Mouse (Mus musculus): ENCODE measurements around the gene 4930519P11Rik.

4930519P11Rik gene

GRCm38 (mm10) chr2:154632203-154632780 is 19.1 kb upstream of the 4930519P11Rik start:
- DNase-seq (ENCODE audit: low spot score): no peak

GRCm38 (mm10) chr2:154630531-154630930 is 17.3 kb upstream of the 4930519P11Rik start:
- no peak for DNase-seq (ENCODE audit: low spot score)

GRCm38 (mm10) chr2:154624137-154624536 is 10.9 kb upstream of the 4930519P11Rik start:
- no peak for DNase-seq (ENCODE audit: low spot score)

GRCm38 (mm10) chr2:154621684-154622083 is 8.4 kb upstream of the 4930519P11Rik start:
- no peak for DNase-seq (ENCODE audit: low spot score)

GRCm38 (mm10) chr2:154617061-154617460 is 3.8 kb upstream of the 4930519P11Rik start:
- DNase-seq (ENCODE audit: low spot score): no peak

- DNase-seq (ENCODE audit: low spot score): no peak
Observed at GRCm38 (mm10) chr2:154615674-154616073, 2.4 kb upstream of the 4930519P11Rik start.

- DNase-seq (ENCODE audit: low spot score): no peak
Observed at GRCm38 (mm10) chr2:154614841-154615576, 1.8 kb upstream of the 4930519P11Rik start.

GRCm38 (mm10) chr2:154609050-154609767 is 4.0 kb downstream of the 4930519P11Rik start:
- DNase-seq (ENCODE audit: low spot score): no peak

- no peak for DNase-seq (ENCODE audit: low spot score)
Observed at GRCm38 (mm10) chr2:154606965-154607364, 6.3 kb downstream of the 4930519P11Rik start.

- no peak for DNase-seq (ENCODE audit: low spot score)
Observed at GRCm38 (mm10) chr2:154604156-154604555, 9.1 kb downstream of the 4930519P11Rik start.

- DNase-seq (ENCODE audit: low spot score): peak; percentile 99
Observed at GRCm38 (mm10) chr2:154603638-154604153, 9.5 kb downstream of the 4930519P11Rik start, which contains the start of gene Pxmp4. TSS of gene Pxmp4 (minus strand) at chr2:154603708.

- no peak for DNase-seq (ENCODE audit: low spot score)
Observed at GRCm38 (mm10) chr2:154603007-154603637, 10.1 kb downstream of the 4930519P11Rik start.

- DNase-seq (ENCODE audit: low spot score): no peak
Observed at GRCm38 (mm10) chr2:154601324-154601723, 11.9 kb downstream of the 4930519P11Rik start.

- no peak for DNase-seq (ENCODE audit: low spot score)
Observed at GRCm38 (mm10) chr2:154600586-154600985, 12.7 kb downstream of the 4930519P11Rik start.

GRCm38 (mm10) chr2:154597399-154597798 is 15.8 kb downstream of the 4930519P11Rik start:
- DNase-seq (ENCODE audit: low spot score): no peak

- no peak for DNase-seq (ENCODE audit: low spot score)
Observed at GRCm38 (mm10) chr2:154595775-154596174, 17.5 kb downstream of the 4930519P11Rik start.

GRCm38 (mm10) chr2:154593025-154593424 is 20.2 kb downstream of the 4930519P11Rik start:
- DNase-seq (ENCODE audit: low spot score): no peak

- DNase-seq (ENCODE audit: low spot score): no peak
Observed at GRCm38 (mm10) chr2:154591239-154591638, 22.0 kb downstream of the 4930519P11Rik start.

- no peak for DNase-seq (ENCODE audit: low spot score)
Observed at GRCm38 (mm10) chr2:154589051-154589450, 24.2 kb downstream of the 4930519P11Rik start.

GRCm38 (mm10) chr2:154586405-154586804 is 26.8 kb downstream of the 4930519P11Rik start:
- DNase-seq (ENCODE audit: low spot score): no peak

- DNase-seq (ENCODE audit: low spot score): no peak
Observed at GRCm38 (mm10) chr2:154584931-154585601, 28.2 kb downstream of the 4930519P11Rik start.
